ENCODE assay signal across 14 mouse cellular contexts in genomic region chr10:80606306-80606705, GRCm38 (mm10). TPM values are rescaled to one million over a fixed set of nuclear protein-coding genes. Genes with fewer than 3 reads are reported as not detected.
DNase-seq lines count a peak whose midpoint lies in the region; ATAC-seq and TF ChIP-seq lines count a peak whose summit lies in the region.
"Had no signal": no experiment of that assay in that cellular context is flagged by ENCODE, and none has a peak within 500 bp of the region (broad histone marks: within the 10 kb centered on the region; RNA-seq: fewer than 3 reads in every experiment).

No protein-coding gene starts in this region.

- WGBS in hindbrain, embryonic 12.5 days: 93% methylated on average over 23 of the region's 23 CpGs
- WGBS in hindbrain, embryonic 16.5 days: 93% methylated on average over 23 of the region's 23 CpGs
- WGBS in stomach, postnatal 0 days: 62% methylated on average over 20 of the region's 23 CpGs
- WGBS in lung, postnatal 0 days: 88% methylated on average over 21 of the region's 23 CpGs

- H3K27ac ChIP-seq in hindbrain, embryonic 12.5 days: no peak overlapping the region
- no peak overlapping the region for H3K27ac ChIP-seq in hindbrain, embryonic 16.5 days (ENCODE audit: low read depth, low read length)
- peak overlapping the region; percentile 18; the same call in 1 of the 2 replicates for H3K27ac ChIP-seq in stomach, postnatal 0 days (replicated peaks)
- H3K27ac ChIP-seq in lung, postnatal 0 days (ENCODE audit: low read length): no peak overlapping the region
- H3K27ac ChIP-seq: heart, adult 2 months; kidney, postnatal 0 days; liver, embryonic 14.5 days had no signal

- H3K27me3 ChIP-seq in hindbrain, embryonic 12.5 days: no peaks in the 10 kb centered on the region
- no peaks in the 10 kb centered on the region for H3K27me3 ChIP-seq in hindbrain, embryonic 16.5 days (replicated peaks; ENCODE audit: control insufficient read depth, insufficient read depth, low read length)
- H3K27me3 ChIP-seq in E14TG2a.4 (ENCODE audit: insufficient read depth, low read length): no peaks in the 10 kb centered on the region
- H3K27me3 ChIP-seq in stomach, postnatal 0 days (ENCODE audit: control insufficient read depth, insufficient read depth, low read length): no peaks in the 10 kb centered on the region
- H3K27me3 ChIP-seq in lung, postnatal 0 days (replicated peaks; ENCODE audit: insufficient read depth, low read length): no peaks in the 10 kb centered on the region
- H3K27me3 ChIP-seq: CH12.LX had no signal

- peak; percentile 87 for DNase-seq in stomach, postnatal 0 days (ENCODE audit: low spot score)
- no peak for DNase-seq in embryo, embryonic 9.5 days (ENCODE audit: extremely low spot score)
- DNase-seq in lung, postnatal 36 days: no peak
- DNase-seq in lung, postnatal 0 days (ENCODE audit: low spot score): no peak
- DNase-seq: spleen, adult 18-20 months had no signal

- TF ChIP-seq CTCF in E14TG2a.4 (conservative IDR thresholded peaks at IDR 0.05; ENCODE audit: low read length): no peak
- TF ChIP-seq CTCF in stomach, postnatal 0 days (IDR thresholded peaks at IDR 0.05; ENCODE audit: low read depth): no peak
- TF ChIP-seq CTCF in lung, postnatal 0 days (IDR thresholded peaks at IDR 0.05): no peak

- H3K9ac ChIP-seq in hindbrain, embryonic 12.5 days: no peak overlapping the region
- H3K9ac ChIP-seq in hindbrain, embryonic 16.5 days (ENCODE audit: low read depth, low read length): no peak overlapping the region
- H3K9ac ChIP-seq in stomach, postnatal 0 days (ENCODE audit: low read length): peak overlapping the region; percentile 13; the same call in 1 of the 2 replicates
- H3K9ac ChIP-seq in lung, postnatal 0 days (replicated peaks; ENCODE audit: low read depth): no peak overlapping the region
- H3K9ac ChIP-seq: liver, embryonic 14.5 days had no signal

- no peak for TF ChIP-seq EP300 in stomach, postnatal 0 days (optimal IDR thresholded peaks at IDR 0.05)
- no peak for TF ChIP-seq EP300 in lung, postnatal 0 days (IDR thresholded peaks at IDR 0.05)

- H3K4me2 ChIP-seq in hindbrain, embryonic 12.5 days (replicated peaks): no peak overlapping the region
- H3K4me2 ChIP-seq in hindbrain, embryonic 16.5 days (ENCODE audit: low read length): no peak overlapping the region
- H3K4me2 ChIP-seq in stomach, postnatal 0 days (replicated peaks; ENCODE audit: low read depth): no peak overlapping the region
- no peak overlapping the region for H3K4me2 ChIP-seq in lung, postnatal 0 days (replicated peaks; ENCODE audit: low read depth, low read length)

- peak overlapping the region; percentile 3; the same call in 1 of the 2 replicates for H3K4me3 ChIP-seq in hindbrain, embryonic 12.5 days
- H3K4me3 ChIP-seq in hindbrain, embryonic 16.5 days (ENCODE audit: low read length): no peak overlapping the region
- peak overlapping the region; percentile 84 for H3K4me3 ChIP-seq in E14TG2a.4 (replicated peaks; ENCODE audit: low read length)
- H3K4me3 ChIP-seq in stomach, postnatal 0 days (ENCODE audit: low read depth, low read length): no peak overlapping the region
- no peak overlapping the region for H3K4me3 ChIP-seq in lung, postnatal 0 days (ENCODE audit: low read depth, low read length)
- H3K4me3 ChIP-seq: heart, adult 2 months; myocyte had no signal

- peaks cover 20% of the 10 kb centered on the region for H3K4me1 ChIP-seq in hindbrain, embryonic 12.5 days
- peaks cover 17% of the 10 kb centered on the region for H3K4me1 ChIP-seq in hindbrain, embryonic 16.5 days (ENCODE audit: control insufficient read depth, insufficient read depth, low read depth, low read length)
- H3K4me1 ChIP-seq in E14TG2a.4 (replicated peaks; ENCODE audit: low read depth, low read length): peaks cover 86% of the 10 kb centered on the region
- peaks cover 3% of the 10 kb centered on the region; the same call in 1 of the 2 replicates for H3K4me1 ChIP-seq in stomach, postnatal 0 days (replicated peaks; ENCODE audit: control insufficient read depth, insufficient read depth)
- peaks cover 12% of the 10 kb centered on the region; the same call in 1 of the 2 replicates for H3K4me1 ChIP-seq in lung, postnatal 0 days (ENCODE audit: insufficient read depth, low read depth, low read length)

- ATAC-seq in hindbrain, embryonic 12.5 days (ENCODE audit: low FRiP score): no peak
- no peak for ATAC-seq in hindbrain, embryonic 16.5 days
- peak; percentile 52 for ATAC-seq in activated CD4-positive, CD25-positive, alpha-beta regulatory T cell, adult 4 months
- peak; percentile 60 for ATAC-seq in stomach, postnatal 0 days (ENCODE audit: low FRiP score, low TSS enrichment)
- ATAC-seq in lung, postnatal 0 days: no peak

- peaks cover 40% of the 10 kb centered on the region for H3K36me3 ChIP-seq in hindbrain, embryonic 12.5 days
- H3K36me3 ChIP-seq in hindbrain, embryonic 16.5 days (ENCODE audit: control insufficient read depth, insufficient read depth, low read length): peaks cover 28% of the 10 kb centered on the region
- H3K36me3 ChIP-seq in E14TG2a.4 (ENCODE audit: insufficient read depth, low read length): peaks cover 60% of the 10 kb centered on the region
- peaks cover 9% of the 10 kb centered on the region for H3K36me3 ChIP-seq in stomach, postnatal 0 days (ENCODE audit: control insufficient read depth, insufficient read depth, low read length)
- peaks cover 6% of the 10 kb centered on the region; the same call in 1 of the 2 replicates for H3K36me3 ChIP-seq in lung, postnatal 0 days (ENCODE audit: insufficient read depth, low read length)

- H3K9me3 ChIP-seq in hindbrain, embryonic 12.5 days (replicated peaks): no peaks in the 10 kb centered on the region
- no peaks in the 10 kb centered on the region for H3K9me3 ChIP-seq in hindbrain, embryonic 16.5 days (ENCODE audit: control insufficient read depth, low read length)
- H3K9me3 ChIP-seq in E14TG2a.4 (ENCODE audit: low read length): no peaks in the 10 kb centered on the region
- H3K9me3 ChIP-seq in stomach, postnatal 0 days (ENCODE audit: control insufficient read depth, low read length): no peaks in the 10 kb centered on the region
- no peaks in the 10 kb centered on the region for H3K9me3 ChIP-seq in lung, postnatal 0 days (ENCODE audit: low read length)

RNA-seq across cellular contexts. Expression of gene Gm49322, which starts 0.5 kb away (rescaled TPM):
- 5.2 and 5.3 TPM in 2 replicates for polyA plus RNA-seq in hindbrain, embryonic 12.5 days (2016; fragmentation: Nextera tagmentation; extraction: Ambion mirVana)
- polyA plus RNA-seq in hindbrain, embryonic 16.5 days (2015; fragmentation: Nextera tagmentation; extraction: Ambion mirVana): 2.3 and 3.1 TPM in 2 replicates
- polyA plus RNA-seq in activated CD4-positive, CD25-positive, alpha-beta regulatory T cell, adult 4 months (2017; shearing (Covaris generic)): 10 to 100 TPM in 1 of 2 experiments, 1 to 10 TPM in 1; 9.5 to 11.5 TPM
- polyA plus RNA-seq in stomach, postnatal 0 days (2015; fragmentation: Nextera tagmentation; extraction: Ambion mirVana): 1.4 and 1.7 TPM in 2 replicates
- polyA plus RNA-seq in lung, postnatal 0 days (2015; fragmentation: Nextera tagmentation; extraction: Ambion mirVana): 0.98 and 1.1 TPM in 2 replicates

RNA-seq across cellular contexts. Expression of gene Adat3, which starts 3.6 kb away (rescaled TPM):
- 4.8 and 5.5 TPM in 2 replicates for polyA plus RNA-seq in hindbrain, embryonic 12.5 days (2016; fragmentation: Nextera tagmentation; extraction: Ambion mirVana)
- 5.2 and 6.4 TPM in 2 replicates for polyA plus RNA-seq in hindbrain, embryonic 16.5 days (2015; fragmentation: Nextera tagmentation; extraction: Ambion mirVana)
- 1 to 10 TPM; 2.5 to 3.7 TPM for polyA plus RNA-seq in activated CD4-positive, CD25-positive, alpha-beta regulatory T cell, adult 4 months (2017; shearing (Covaris generic))
- polyA plus RNA-seq in stomach, postnatal 0 days (2015; fragmentation: Nextera tagmentation; extraction: Ambion mirVana): 4.1 and 4.3 TPM in 2 replicates
- polyA plus RNA-seq in lung, postnatal 0 days (2015; fragmentation: Nextera tagmentation; extraction: Ambion mirVana): 3.5 and 4.8 TPM in 2 replicates

RNA-seq across cellular contexts. Expression of gene Scamp4, which starts 3.6 kb away (rescaled TPM):
- polyA plus RNA-seq in hindbrain, embryonic 12.5 days (2016; fragmentation: Nextera tagmentation; extraction: Ambion mirVana): 60.3 and 69.4 TPM in 2 replicates
- 73.6 and 80.8 TPM in 2 replicates for polyA plus RNA-seq in hindbrain, embryonic 16.5 days (2015; fragmentation: Nextera tagmentation; extraction: Ambion mirVana)
- polyA plus RNA-seq in activated CD4-positive, CD25-positive, alpha-beta regulatory T cell, adult 4 months (2017; shearing (Covaris generic)): 100 to 1,000 TPM; 104 to 107 TPM
- 67.8 and 77.3 TPM in 2 replicates for polyA plus RNA-seq in stomach, postnatal 0 days (2015; fragmentation: Nextera tagmentation; extraction: Ambion mirVana)
- polyA plus RNA-seq in lung, postnatal 0 days (2015; fragmentation: Nextera tagmentation; extraction: Ambion mirVana): 56.9 and 59.3 TPM in 2 replicates

RNA-seq across cellular contexts. Expression of gene Abhd17a, which starts 16.2 kb away (rescaled TPM):
- polyA plus RNA-seq in hindbrain, embryonic 12.5 days (2016; fragmentation: Nextera tagmentation; extraction: Ambion mirVana): 112 and 118 TPM in 2 replicates
- 127 and 130 TPM in 2 replicates for polyA plus RNA-seq in hindbrain, embryonic 16.5 days (2015; fragmentation: Nextera tagmentation; extraction: Ambion mirVana)
- 10 to 100 TPM in 1 of 2 experiments, 1 to 10 TPM in 1; 9.4 to 11.8 TPM for polyA plus RNA-seq in activated CD4-positive, CD25-positive, alpha-beta regulatory T cell, adult 4 months (2017; shearing (Covaris generic))
- 92.5 and 103 TPM in 2 replicates for polyA plus RNA-seq in stomach, postnatal 0 days (2015; fragmentation: Nextera tagmentation; extraction: Ambion mirVana)
- polyA plus RNA-seq in lung, postnatal 0 days (2015; fragmentation: Nextera tagmentation; extraction: Ambion mirVana): 105 and 106 TPM in 2 replicates

RNA-seq across cellular contexts. Expression of gene Csnk1g2, which starts 16.3 kb away (rescaled TPM):
- polyA plus RNA-seq in hindbrain, embryonic 12.5 days (2016; fragmentation: Nextera tagmentation; extraction: Ambion mirVana): 190 and 192 TPM in 2 replicates
- 24.9 and 77.7 TPM in 2 replicates for polyA plus RNA-seq in hindbrain, embryonic 16.5 days (2015; fragmentation: Nextera tagmentation; extraction: Ambion mirVana)
- 10 to 100 TPM; 13.3 to 16.1 TPM for polyA plus RNA-seq in activated CD4-positive, CD25-positive, alpha-beta regulatory T cell, adult 4 months (2017; shearing (Covaris generic))
- 75.4 and 83.9 TPM in 2 replicates for polyA plus RNA-seq in stomach, postnatal 0 days (2015; fragmentation: Nextera tagmentation; extraction: Ambion mirVana)
- polyA plus RNA-seq in lung, postnatal 0 days (2015; fragmentation: Nextera tagmentation; extraction: Ambion mirVana): 97.7 and 111 TPM in 2 replicates

Comparison
In these comparisons a context has a peak if more than half of its experiments do, and no peak if none do; other contexts are left out.
1. H3K4me3 ChIP-seq: peak in hindbrain, embryonic 12.5 days (single experiment) and E14TG2a.4 (single experiment); none in hindbrain, embryonic 16.5 days (single experiment), stomach, postnatal 0 days (single experiment) and lung, postnatal 0 days (single experiment).
2. ATAC-seq: peak in activated CD4-positive, CD25-positive, alpha-beta regulatory T cell, adult 4 months (single experiment) and stomach, postnatal 0 days (single experiment); none in hindbrain, embryonic 12.5 days (single experiment), hindbrain, embryonic 16.5 days (single experiment) and lung, postnatal 0 days (single experiment).